Mouse (Mus musculus): Measurements from ENCODE around the gene Ormdl3. TPM values are rescaled to one million over a fixed set of nuclear protein-coding genes. Genes with fewer than 3 reads are reported as not detected.

Ormdl3 gene
- total RNA-seq, 1 experiment = 45.4 TPM

GRCm38 (mm10) chr11:98543414-98543813, 43.8 kb downstream of the Ormdl3 start:
- no peak for DNase-seq (ENCODE audit: low read depth, low spot score)
- in situ Hi-C loops (cut with MboI; ENCODE audit: low sequenced_read_pairs in 2 of 2, unreplicated experiment in 2 of 2) = no loop called here
- no peak overlapping the region for H3K9ac ChIP-seq (ENCODE audit: insufficient read depth, low read depth, low read length, poor library complexity, severe bottlenecking)
- H3K4me1 ChIP-seq (ENCODE audit: control insufficient read depth in 2 of 2, insufficient read depth in 2 of 2, low read length in 2 of 2, poor library complexity in 1 of 2) = no peaks in the 10 kb centered on the region
- TF ChIP-seq ZNF384 (IDR thresholded peaks at IDR 0.05; ENCODE audit: low read depth, low read length) (no peak), MAFK (IDR thresholded peaks at IDR 0.05; ENCODE audit: insufficient read depth, low read depth, low read length) (no peak), HCFC1 (IDR thresholded peaks at IDR 0.05; ENCODE audit: borderline replicate concordance, insufficient read depth, low read length) (no peak), ZC3H11A (IDR thresholded peaks at IDR 0.05; ENCODE audit: borderline replicate concordance, low read depth, low read length) (no peak), CHD2 (IDR thresholded peaks at IDR 0.05; ENCODE audit: low read depth, low read length) (no peak)
- H3K9me3 ChIP-seq (ENCODE audit: control insufficient read depth, insufficient read depth, low read depth, low read length) = no peaks in the 10 kb centered on the region
- H3K4me3 ChIP-seq (ENCODE audit: insufficient read depth in 1 of 2, low read depth in 1 of 2, low read length in 2 of 2, poor library complexity in 1 of 2, severe bottlenecking in 1 of 2) = no peak overlapping the region
- H3K36me3 ChIP-seq (ENCODE audit: control insufficient read depth, insufficient read depth, low read length, poor library complexity, severe bottlenecking) = no peaks in the 10 kb centered on the region
- H3K27ac ChIP-seq (ENCODE audit: insufficient read depth, low read depth, low read length, poor library complexity, severe bottlenecking) = no peak overlapping the region

- DNase-seq (ENCODE audit: low read depth, low spot score) = no peak
- Histone ChIP-seq H3K9ac (ENCODE audit: insufficient read depth, low read depth, low read length, poor library complexity, severe bottlenecking) (no peak overlapping the region), H3K9me3 (ENCODE audit: control insufficient read depth, insufficient read depth, low read depth, low read length) (no peaks in the 10 kb centered on the region), H3K36me3 (ENCODE audit: control insufficient read depth, insufficient read depth, low read length, poor library complexity, severe bottlenecking) (no peaks in the 10 kb centered on the region), H3K27ac (ENCODE audit: insufficient read depth, low read depth, low read length, poor library complexity, severe bottlenecking) (no peak overlapping the region), H3K4me3 (ENCODE audit: insufficient read depth in 1 of 2, low read depth in 1 of 2, low read length in 2 of 2, poor library complexity in 1 of 2, severe bottlenecking in 1 of 2) (no peak overlapping the region), H3K4me1 (ENCODE audit: control insufficient read depth in 2 of 2, insufficient read depth in 2 of 2, low read length in 2 of 2, poor library complexity in 1 of 2) (no peaks in the 10 kb centered on the region)
- TF ChIP-seq ZNF384 (IDR thresholded peaks at IDR 0.05; ENCODE audit: low read depth, low read length) (no peak), HCFC1 (IDR thresholded peaks at IDR 0.05; ENCODE audit: borderline replicate concordance, insufficient read depth, low read length) (no peak), ZC3H11A (IDR thresholded peaks at IDR 0.05; ENCODE audit: borderline replicate concordance, low read depth, low read length) (no peak), MAFK (IDR thresholded peaks at IDR 0.05; ENCODE audit: insufficient read depth, low read depth, low read length) (no peak), CHD2 (IDR thresholded peaks at IDR 0.05; ENCODE audit: low read depth, low read length) (no peak)
- in situ Hi-C loops (cut with MboI; ENCODE audit: low sequenced_read_pairs in 2 of 2, unreplicated experiment in 2 of 2) = no loop called here
These were observed 44.6 kb downstream of the Ormdl3 start for GRCm38 (mm10) chr11:98542553-98542952.

- no peaks in the 10 kb centered on the region for H3K36me3 ChIP-seq (ENCODE audit: control insufficient read depth, insufficient read depth, low read length, poor library complexity, severe bottlenecking)
- H3K9me3 ChIP-seq (ENCODE audit: control insufficient read depth, insufficient read depth, low read depth, low read length) = no peaks in the 10 kb centered on the region
- H3K9ac ChIP-seq (ENCODE audit: insufficient read depth, low read depth, low read length, poor library complexity, severe bottlenecking) = no peak overlapping the region
- TF ChIP-seq ZC3H11A (IDR thresholded peaks at IDR 0.05; ENCODE audit: borderline replicate concordance, low read depth, low read length) = no peak
- TF ChIP-seq ZNF384 (IDR thresholded peaks at IDR 0.05; ENCODE audit: low read depth, low read length) = no peak
- TF ChIP-seq MAFK (IDR thresholded peaks at IDR 0.05; ENCODE audit: insufficient read depth, low read depth, low read length) = no peak
- no peak for TF ChIP-seq CHD2 (IDR thresholded peaks at IDR 0.05; ENCODE audit: low read depth, low read length)
- no peak for TF ChIP-seq HCFC1 (IDR thresholded peaks at IDR 0.05; ENCODE audit: borderline replicate concordance, insufficient read depth, low read length)
- in situ Hi-C loops (cut with MboI; ENCODE audit: low sequenced_read_pairs in 2 of 2, unreplicated experiment in 2 of 2) = no loop called here
- DNase-seq (ENCODE audit: low read depth, low spot score) = no peak
- no peak overlapping the region for H3K27ac ChIP-seq (ENCODE audit: insufficient read depth, low read depth, low read length, poor library complexity, severe bottlenecking)
- H3K4me1 ChIP-seq (ENCODE audit: control insufficient read depth in 2 of 2, insufficient read depth in 2 of 2, low read length in 2 of 2, poor library complexity in 1 of 2) = no peaks in the 10 kb centered on the region
- H3K4me3 ChIP-seq (ENCODE audit: insufficient read depth in 1 of 2, low read depth in 1 of 2, low read length in 2 of 2, poor library complexity in 1 of 2, severe bottlenecking in 1 of 2) = no peak overlapping the region
These were observed 46.8 kb downstream of the Ormdl3 start for GRCm38 (mm10) chr11:98540319-98540718.

- in situ Hi-C loops (cut with MboI; ENCODE audit: low sequenced_read_pairs in 2 of 2, unreplicated experiment in 2 of 2) = no loop called here
- Histone ChIP-seq H3K4me1 (ENCODE audit: control insufficient read depth in 2 of 2, insufficient read depth in 2 of 2, low read length in 2 of 2, poor library complexity in 1 of 2) (no peaks in the 10 kb centered on the region), H3K36me3 (ENCODE audit: control insufficient read depth, insufficient read depth, low read length, poor library complexity, severe bottlenecking) (no peaks in the 10 kb centered on the region), H3K9ac (ENCODE audit: insufficient read depth, low read depth, low read length, poor library complexity, severe bottlenecking) (no peak overlapping the region), H3K4me3 (ENCODE audit: insufficient read depth in 1 of 2, low read depth in 1 of 2, low read length in 2 of 2, poor library complexity in 1 of 2, severe bottlenecking in 1 of 2) (no peak overlapping the region), H3K9me3 (ENCODE audit: control insufficient read depth, insufficient read depth, low read depth, low read length) (no peaks in the 10 kb centered on the region), H3K27ac (ENCODE audit: insufficient read depth, low read depth, low read length, poor library complexity, severe bottlenecking) (no peak overlapping the region)
- no peak for DNase-seq (ENCODE audit: low read depth, low spot score)
- TF ChIP-seq ZNF384 (IDR thresholded peaks at IDR 0.05; ENCODE audit: low read depth, low read length) (no peak), MAFK (IDR thresholded peaks at IDR 0.05; ENCODE audit: insufficient read depth, low read depth, low read length) (no peak), HCFC1 (IDR thresholded peaks at IDR 0.05; ENCODE audit: borderline replicate concordance, insufficient read depth, low read length) (no peak), ZC3H11A (IDR thresholded peaks at IDR 0.05; ENCODE audit: borderline replicate concordance, low read depth, low read length) (no peak), CHD2 (IDR thresholded peaks at IDR 0.05; ENCODE audit: low read depth, low read length) (no peak)
These were observed 49.6 kb downstream of the Ormdl3 start for GRCm38 (mm10) chr11:98537480-98538034.

Other genes with a start within 250 kb of the Ormdl3 start
- 0.22 and 0.79 TPM in 2 replicates for gene Ppp1r1b, start 239.0 kb downstream of the Ormdl3 start, total RNA-seq (2012; rRNA removed)
- gene Stard3, start 229.0 kb downstream of the Ormdl3 start, total RNA-seq (2012; rRNA removed) = 40.2 and 59.8 TPM in 2 replicates
- gene Tcap, start 203.6 kb downstream of the Ormdl3 start, total RNA-seq (2012; rRNA removed) = 0.26 and 0.45 TPM in 2 replicates
- gene Pnmt, start 200.9 kb downstream of the Ormdl3 start, total RNA-seq (2012; rRNA removed) = 0.36 TPM in 1 of 2 replicates, not detected in the other
- gene Pgap3, start 186.9 kb downstream of the Ormdl3 start, total RNA-seq (2012; rRNA removed) = 7.4 and 10.2 TPM in 2 replicates
- 13.2 and 24.4 TPM in 2 replicates for gene Erbb2, start 174.9 kb downstream of the Ormdl3 start, total RNA-seq (2012; rRNA removed)
- 34.6 and 52.5 TPM in 2 replicates for gene Mien1, start 148.4 kb downstream of the Ormdl3 start, total RNA-seq (2012; rRNA removed)
- 12.1 and 18.9 TPM in 2 replicates for gene Grb7, start 141.0 kb downstream of the Ormdl3 start, total RNA-seq (2012; rRNA removed)
- 0.16 and 0.58 TPM in 2 replicates for gene Ikzf3, start 41.3 kb downstream of the Ormdl3 start, total RNA-seq (2012; rRNA removed)
- 0.22 and 0.63 TPM in 2 replicates for gene Zpbp2, start 36.3 kb downstream of the Ormdl3 start, total RNA-seq (2012; rRNA removed)
- not detected in 2 replicates for gene Lrrc3c, start 10.9 kb upstream of the Ormdl3 start, total RNA-seq (2012; rRNA removed)
- gene Gm12355, start 38.3 kb upstream of the Ormdl3 start, total RNA-seq (2012; rRNA removed) = 2.2 and 2.9 TPM in 2 replicates
- gene Gsdma3, start 39.0 kb upstream of the Ormdl3 start, total RNA-seq (2012; rRNA removed) = not detected in 2 replicates
- gene Gsdma2, start 59.4 kb upstream of the Ormdl3 start, total RNA-seq (2012; rRNA removed) = not detected in 2 replicates
- gene Gsdma, start 77.0 kb upstream of the Ormdl3 start, total RNA-seq (2012; rRNA removed) = 0.16 and 0.40 TPM in 2 replicates
- 376 and 408 TPM in 2 replicates for gene Psmd3, start 95.2 kb upstream of the Ormdl3 start, total RNA-seq (2012; rRNA removed)
- 0.18 TPM in 1 of 2 replicates, not detected in the other for gene Csf3, start 113.9 kb upstream of the Ormdl3 start, total RNA-seq (2012; rRNA removed)
- 53.5 and 75.7 TPM in 2 replicates for gene Med24, start 142.1 kb upstream of the Ormdl3 start, total RNA-seq (2012; rRNA removed)
- 7.7 and 9.0 TPM in 2 replicates for gene Thra, start 153.3 kb upstream of the Ormdl3 start, total RNA-seq (2012; rRNA removed)
- gene Nr1d1, start 188.0 kb upstream of the Ormdl3 start, total RNA-seq (2012; rRNA removed) = 2.9 and 3.3 TPM in 2 replicates
- 18.3 and 27.1 TPM in 2 replicates for gene Msl1, start 208.1 kb upstream of the Ormdl3 start, total RNA-seq (2012; rRNA removed)
- gene Casc3, start 217.5 kb upstream of the Ormdl3 start, total RNA-seq (2012; rRNA removed) = 11.7 and 14.6 TPM in 2 replicates
- 0.98 and 1.4 TPM in 2 replicates for gene Rapgefl1, start 249.4 kb upstream of the Ormdl3 start, total RNA-seq (2012; rRNA removed)

Data from ES-E14 (cell line).